Mouse (Mus musculus): ENCODE data around the gene Abcf3. TPM values are rescaled to one million over a fixed set of nuclear protein-coding genes. Genes with fewer than 3 reads are reported as not detected.
A peak's percentile ranks its signal among the peaks of the same experiment; 100 is the strongest.

Abcf3 gene
- polyA plus RNA-seq, 1 experiment from 2014 or later = 56.3 TPM

DNA sequence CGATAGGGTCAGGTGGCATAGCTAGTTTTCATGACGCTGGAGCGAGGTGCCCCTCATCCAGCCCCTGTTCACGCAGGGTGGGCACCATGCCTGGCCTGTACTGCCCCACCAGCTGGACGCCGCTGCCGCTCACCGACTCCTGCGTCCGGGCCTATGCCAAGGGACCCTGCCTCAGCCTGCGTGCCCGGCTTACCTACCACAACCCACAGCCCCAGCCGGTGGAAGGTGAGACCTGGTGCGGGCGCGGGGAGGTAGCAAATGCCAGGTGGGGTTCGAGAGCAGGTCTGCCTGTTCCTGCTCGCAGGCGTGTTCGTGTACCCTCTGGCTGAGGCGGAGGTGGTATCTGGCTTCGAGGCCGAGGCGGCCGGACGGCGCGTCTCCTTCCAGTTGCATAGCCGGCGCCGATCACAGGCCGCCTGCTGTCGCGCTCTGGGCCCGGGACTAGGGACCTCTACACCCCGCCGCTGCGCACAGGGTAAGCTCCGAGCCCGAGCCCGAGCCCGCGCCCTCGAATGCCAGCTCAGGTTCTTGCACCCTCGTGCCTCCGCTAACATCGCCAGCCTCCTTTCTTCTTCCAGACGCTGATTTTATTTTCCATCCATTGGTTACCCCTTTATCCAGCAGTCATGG is 42.8 kb downstream of the Abcf3 start:
- DNase-seq (ENCODE audit: low spot score) (peak; percentile 9), ATAC-seq (replicated peaks; ENCODE audit: insufficient number of reproducible peaks, low FRiP score, low TSS enrichment, low read depth) (no peak)
- Histone ChIP-seq H3K9me3 (replicated peaks; ENCODE audit: control insufficient read depth, low read length) (no peaks in the 10 kb centered on the region), H3K9ac (replicated peaks; ENCODE audit: low read length) (no peak overlapping the region), H3K4me3 (ENCODE audit: low read depth, low read length) (peak overlapping the region; percentile 42), H3K4me2 (ENCODE audit: low read depth, low read length) (peak overlapping the region; percentile 89), H3K36me3 (replicated peaks; ENCODE audit: control insufficient read depth, insufficient read depth, low read depth, low read length) (no peaks in the 10 kb centered on the region), H3K27me3 (ENCODE audit: control insufficient read depth, insufficient read depth, low read length) (peaks cover 38% of the 10 kb centered on the region), H3K4me1 (ENCODE audit: control insufficient read depth, insufficient read depth, low read length) (0 out of 2 replicates have a peak, but pooled peaks cover 3% of the 10 kb centered on the region), H3K27ac (replicated peaks; ENCODE audit: low read depth, low read length) (no peak overlapping the region)
- WGBS = 4% methylated on average over 48 of the region's 48 CpGs

DNA sequence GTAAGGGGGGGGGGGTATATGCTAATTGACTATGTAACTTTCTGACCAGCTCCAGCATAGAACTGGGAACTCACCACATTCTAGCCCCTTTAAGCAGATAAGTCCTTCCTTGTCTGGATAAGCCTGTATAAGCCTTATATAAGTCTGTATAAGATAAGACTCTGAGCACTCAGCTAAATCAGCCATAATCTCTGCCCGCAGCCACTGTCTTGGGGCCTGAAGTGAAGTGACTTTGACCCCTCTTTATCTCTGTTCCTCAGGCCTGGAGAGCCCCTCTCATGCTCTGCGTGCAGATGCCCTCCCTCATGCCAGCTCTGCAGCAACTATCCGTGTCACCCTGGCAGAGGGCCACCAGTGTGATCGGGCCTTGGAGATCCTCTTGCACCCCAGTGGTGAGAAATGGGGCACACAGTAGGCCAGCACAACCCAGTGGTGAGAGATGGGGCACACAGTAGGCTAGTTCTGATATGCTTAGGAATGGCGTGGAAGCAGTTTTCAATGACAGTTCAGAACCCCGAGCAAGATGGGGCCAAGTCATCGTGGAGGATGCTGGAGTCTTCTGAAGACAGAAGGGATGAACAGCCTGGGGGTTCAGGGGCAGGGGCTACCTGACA is 46.8 kb downstream of the Abcf3 start:
- Histone ChIP-seq H3K4me2 (ENCODE audit: low read depth, low read length) (no peak overlapping the region), H3K27me3 (ENCODE audit: control insufficient read depth, insufficient read depth, low read length) (peaks cover 24% of the 10 kb centered on the region)
- 81% methylated on average over 7 of the region's 7 CpGs for WGBS

DNA sequence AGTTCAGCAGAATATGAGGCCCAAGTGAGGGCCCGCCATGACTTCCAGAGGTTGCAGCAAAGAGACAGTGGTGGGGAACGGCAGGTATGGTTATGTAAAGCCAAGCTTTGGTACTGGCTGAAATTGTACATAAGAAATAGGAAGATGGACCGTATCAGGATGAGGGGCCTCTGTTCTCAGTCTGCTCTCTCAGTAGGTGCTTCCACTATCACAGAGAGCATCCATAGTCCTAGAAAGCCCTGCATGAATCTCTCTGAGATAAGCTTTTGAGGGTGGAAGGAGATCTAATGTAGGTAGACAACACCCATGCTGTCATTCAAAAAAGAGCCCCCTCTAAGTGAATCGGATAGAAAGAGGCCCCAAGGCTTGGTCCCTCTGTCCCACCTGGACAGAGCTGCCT is 47.4 kb downstream of the Abcf3 start:
- H3K27me3 ChIP-seq (ENCODE audit: control insufficient read depth, insufficient read depth, low read length) = peaks cover 18% of the 10 kb centered on the region
- H3K4me3 ChIP-seq (ENCODE audit: low read depth, low read length) = no peak overlapping the region
- DNase-seq (ENCODE audit: low spot score) (no peak), ATAC-seq (replicated peaks; ENCODE audit: insufficient number of reproducible peaks, low FRiP score, low TSS enrichment, low read depth) (no peak)
- no peaks in the 10 kb centered on the region for H3K4me1 ChIP-seq (ENCODE audit: control insufficient read depth, insufficient read depth, low read length)
- no peak overlapping the region for H3K9ac ChIP-seq (replicated peaks; ENCODE audit: low read length)
- H3K9me3 ChIP-seq (replicated peaks; ENCODE audit: control insufficient read depth, low read length) = no peaks in the 10 kb centered on the region
- no peak overlapping the region for H3K27ac ChIP-seq (replicated peaks; ENCODE audit: low read depth, low read length)
- 85% methylated on average over 4 of the region's 4 CpGs for WGBS
- H3K4me2 ChIP-seq (ENCODE audit: low read depth, low read length) = no peak overlapping the region
- no peaks in the 10 kb centered on the region for H3K36me3 ChIP-seq (replicated peaks; ENCODE audit: control insufficient read depth, insufficient read depth, low read depth, low read length)

More for the DNA sequence above, 46.8 kb downstream of the Abcf3 start:
- DNase-seq (ENCODE audit: low spot score) (no peak), ATAC-seq (replicated peaks; ENCODE audit: insufficient number of reproducible peaks, low FRiP score, low TSS enrichment, low read depth) (no peak)
- Histone ChIP-seq H3K27ac (replicated peaks; ENCODE audit: low read depth, low read length) (no peak overlapping the region), H3K4me3 (ENCODE audit: low read depth, low read length) (no peak overlapping the region), H3K36me3 (replicated peaks; ENCODE audit: control insufficient read depth, insufficient read depth, low read depth, low read length) (no peaks in the 10 kb centered on the region), H3K9me3 (replicated peaks; ENCODE audit: control insufficient read depth, low read length) (no peaks in the 10 kb centered on the region), H3K4me1 (ENCODE audit: control insufficient read depth, insufficient read depth, low read length) (0 out of 2 replicates have a peak, but pooled peaks cover 3% of the 10 kb centered on the region), H3K9ac (replicated peaks; ENCODE audit: low read length) (no peak overlapping the region)

GRCm38 (mm10) chr16:20596687-20597441 is 48.5 kb downstream of the Abcf3 start:
- H3K4me1 ChIP-seq (ENCODE audit: control insufficient read depth, insufficient read depth, low read length) = no peaks in the 10 kb centered on the region
- H3K9ac ChIP-seq (replicated peaks; ENCODE audit: low read length) = no peak overlapping the region
- H3K9me3 ChIP-seq (replicated peaks; ENCODE audit: control insufficient read depth, low read length) = no peaks in the 10 kb centered on the region
- no peak overlapping the region for H3K27ac ChIP-seq (replicated peaks; ENCODE audit: low read depth, low read length)
- no peaks in the 10 kb centered on the region for H3K36me3 ChIP-seq (replicated peaks; ENCODE audit: control insufficient read depth, insufficient read depth, low read depth, low read length)
- peaks cover 7% of the 10 kb centered on the region for H3K27me3 ChIP-seq (ENCODE audit: control insufficient read depth, insufficient read depth, low read length)
- no peak overlapping the region for H3K4me2 ChIP-seq (ENCODE audit: low read depth, low read length)
- no peak for DNase-seq (ENCODE audit: low spot score)
- no peak overlapping the region for H3K4me3 ChIP-seq (ENCODE audit: low read depth, low read length)
- WGBS = 56% methylated on average over 7 of the region's 7 CpGs
- no peak for ATAC-seq (replicated peaks; ENCODE audit: insufficient number of reproducible peaks, low FRiP score, low TSS enrichment, low read depth)

GRCm38 (mm10) chr16:20600511-20600910 is 52.1 kb downstream of the Abcf3 start:
- ATAC-seq (replicated peaks; ENCODE audit: insufficient number of reproducible peaks, low FRiP score, low TSS enrichment, low read depth) (no peak), DNase-seq (ENCODE audit: low spot score) (no peak)
- no peaks in the 10 kb centered on the region; the same call in 1 of the 2 replicates for H3K36me3 ChIP-seq (replicated peaks; ENCODE audit: control insufficient read depth, insufficient read depth, low read depth, low read length)
- H3K27me3 ChIP-seq (ENCODE audit: control insufficient read depth, insufficient read depth, low read length) = no peaks in the 10 kb centered on the region; the same call in 1 of the 2 replicates
- H3K4me1 ChIP-seq (ENCODE audit: control insufficient read depth, insufficient read depth, low read length) = no peaks in the 10 kb centered on the region
- no peak overlapping the region for H3K9ac ChIP-seq (replicated peaks; ENCODE audit: low read length)
- H3K4me2 ChIP-seq (ENCODE audit: low read depth, low read length) = no peak overlapping the region
- no peak overlapping the region for H3K27ac ChIP-seq (replicated peaks; ENCODE audit: low read depth, low read length)
- H3K9me3 ChIP-seq (replicated peaks; ENCODE audit: control insufficient read depth, low read length) = no peaks in the 10 kb centered on the region
- no peak overlapping the region for H3K4me3 ChIP-seq (ENCODE audit: low read depth, low read length)
- WGBS = 71% methylated on average over 5 of the region's 5 CpGs

DNA sequence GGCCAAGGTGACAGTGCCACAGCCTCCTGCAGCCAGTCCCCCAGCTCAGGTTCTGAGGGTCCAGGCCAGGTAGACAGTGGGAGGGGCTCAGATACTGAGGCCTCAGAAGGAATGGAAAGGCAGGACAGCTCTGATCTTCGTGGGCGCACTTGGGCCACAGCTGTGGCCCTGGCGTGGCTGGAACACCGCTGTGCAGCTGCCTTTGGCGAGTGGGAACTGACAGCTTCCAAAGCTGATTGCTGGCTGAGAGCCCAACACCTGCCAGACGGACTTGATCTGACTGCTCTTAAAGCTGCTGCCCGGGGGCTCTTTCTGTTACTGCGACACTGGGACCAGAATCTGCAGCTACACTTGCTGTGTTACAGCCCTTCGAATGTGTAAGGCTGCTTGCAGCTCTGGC is 56.3 kb downstream of the Abcf3 start:
- Histone ChIP-seq H3K4me1 (ENCODE audit: control insufficient read depth, insufficient read depth, low read length) (no peaks in the 10 kb centered on the region), H3K4me2 (ENCODE audit: low read depth, low read length) (no peak overlapping the region), H3K9ac (replicated peaks; ENCODE audit: low read length) (no peak overlapping the region), H3K9me3 (replicated peaks; ENCODE audit: control insufficient read depth, low read length) (no peaks in the 10 kb centered on the region), H3K4me3 (ENCODE audit: low read depth, low read length) (no peak overlapping the region), H3K27ac (replicated peaks; ENCODE audit: low read depth, low read length) (no peak overlapping the region), H3K36me3 (replicated peaks; ENCODE audit: control insufficient read depth, insufficient read depth, low read depth, low read length) (no peaks in the 10 kb centered on the region; the same call in none of the 2 replicates), H3K27me3 (ENCODE audit: control insufficient read depth, insufficient read depth, low read length) (no peaks in the 10 kb centered on the region)
- 83% methylated on average over 9 of the region's 9 CpGs for WGBS
- no peak for DNase-seq (ENCODE audit: low spot score)
- ATAC-seq (replicated peaks; ENCODE audit: insufficient number of reproducible peaks, low FRiP score, low TSS enrichment, low read depth) = no peak

- Histone ChIP-seq H3K9ac (replicated peaks; ENCODE audit: low read length) (peak overlapping the region; percentile 84), H3K27ac (replicated peaks; ENCODE audit: low read depth, low read length) (peak overlapping the region; percentile 49), H3K4me1 (ENCODE audit: control insufficient read depth, insufficient read depth, low read length) (no peaks in the 10 kb centered on the region), H3K4me2 (ENCODE audit: low read depth, low read length) (peak overlapping the region; percentile 59), H3K36me3 (replicated peaks; ENCODE audit: control insufficient read depth, insufficient read depth, low read depth, low read length) (no peaks in the 10 kb centered on the region; the same call in none of the 2 replicates), H3K9me3 (replicated peaks; ENCODE audit: control insufficient read depth, low read length) (no peaks in the 10 kb centered on the region), H3K4me3 (ENCODE audit: low read depth, low read length) (peak overlapping the region; percentile 54), H3K27me3 (ENCODE audit: control insufficient read depth, insufficient read depth, low read length) (no peaks in the 10 kb centered on the region)
- under 1% methylated on average over 28 of the region's 28 CpGs for WGBS
- DNase-seq (ENCODE audit: low spot score) (peak; percentile 86), ATAC-seq (replicated peaks; ENCODE audit: insufficient number of reproducible peaks, low FRiP score, low TSS enrichment, low read depth) (peak; percentile 65)
Measured at GRCm38 (mm10) chr16:20610501-20611356, 62.4 kb downstream of the Abcf3 start.

Data from embryonic facial prominence, embryonic 11.5 days (tissue).